Mouse (Mus musculus) heart, adult 11 months (tissue): ENCODE data around the gene 2900026A02Rik.

Source experiments
- DNase-seq: peaks from one replicate; pipeline ENCODE4 v3.0.0; 2022

2900026A02Rik gene

DNA sequence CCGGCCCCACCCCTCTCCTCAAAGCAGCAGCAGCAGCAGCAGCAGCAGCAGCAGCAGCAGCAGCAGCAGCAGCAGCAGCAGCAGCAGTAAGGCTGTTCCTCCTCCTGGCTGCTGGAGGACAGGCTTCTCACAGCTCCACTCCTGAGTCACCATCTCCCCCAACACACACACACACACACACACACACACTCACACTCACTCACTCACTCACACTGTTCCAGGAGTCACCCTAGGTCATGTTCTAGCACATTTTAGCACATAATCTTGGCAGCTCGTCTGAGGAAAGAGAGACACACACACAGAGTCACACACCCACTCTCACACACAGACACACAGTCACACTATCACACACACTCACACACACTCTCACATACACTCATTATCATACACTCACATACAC is 74.4 kb downstream of the 2900026A02Rik start:
- no peak for DNase-seq

DNA sequence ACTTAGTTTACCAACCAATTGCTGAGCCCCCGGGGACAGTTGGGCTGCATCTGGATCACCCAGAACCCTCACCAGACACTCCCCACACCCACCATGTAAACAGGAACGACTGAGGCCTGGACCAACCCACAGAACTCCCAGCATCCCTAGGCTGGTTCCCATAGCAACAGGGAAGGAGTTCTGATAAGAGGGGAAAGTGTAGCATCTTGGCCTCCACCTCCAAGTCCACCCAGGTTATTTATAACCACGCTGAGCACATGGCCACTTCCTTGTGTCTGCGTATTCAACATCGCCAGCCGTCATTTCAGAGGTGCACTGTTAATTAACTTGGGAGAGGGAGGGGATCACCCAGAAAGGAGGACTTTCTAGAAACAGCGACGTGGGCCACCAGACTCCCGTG is 75.9 kb downstream of the 2900026A02Rik start:
- peak; percentile 94 for DNase-seq

DNA sequence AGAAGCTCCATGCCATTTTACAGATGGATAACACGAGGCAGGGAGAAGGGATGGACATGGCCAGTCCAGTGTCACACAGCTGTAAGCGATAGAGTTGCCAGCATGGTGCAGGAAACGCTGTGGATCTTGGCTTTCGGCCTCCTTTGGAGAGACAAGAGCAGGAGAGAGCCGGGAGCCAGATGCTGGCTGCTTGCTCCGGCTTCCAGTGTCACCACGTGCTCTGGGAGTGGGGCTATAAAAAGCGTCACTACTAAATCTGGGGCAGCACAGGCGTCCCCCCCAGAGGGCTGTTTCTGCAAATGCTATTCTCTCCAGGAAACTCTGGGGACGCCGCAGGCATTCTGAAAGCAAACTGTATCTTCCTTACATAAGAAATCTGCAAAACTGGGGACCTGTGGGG is 78.5 kb downstream of the 2900026A02Rik start:
- DNase-seq, result peak; percentile 99

DNA sequence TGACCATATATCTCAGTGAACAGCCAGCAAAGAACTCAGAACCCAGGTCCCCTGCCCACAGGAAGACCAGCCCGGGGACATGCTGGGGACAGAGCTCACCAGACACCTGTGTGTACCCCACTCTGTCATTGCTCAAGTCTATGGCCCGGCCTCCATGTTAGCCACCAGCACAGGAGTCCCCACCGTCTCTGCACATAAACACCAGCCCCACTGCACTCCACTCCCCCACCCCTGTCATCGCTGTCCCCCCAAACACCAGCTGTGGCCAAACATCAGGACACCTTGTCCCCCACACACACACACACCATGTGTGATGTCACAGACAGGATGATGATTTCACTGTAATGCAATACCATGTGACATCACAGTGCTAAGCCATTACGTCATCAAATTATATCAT is 79.0 kb downstream of the 2900026A02Rik start:
- DNase-seq, result peak; percentile 95

DNA sequence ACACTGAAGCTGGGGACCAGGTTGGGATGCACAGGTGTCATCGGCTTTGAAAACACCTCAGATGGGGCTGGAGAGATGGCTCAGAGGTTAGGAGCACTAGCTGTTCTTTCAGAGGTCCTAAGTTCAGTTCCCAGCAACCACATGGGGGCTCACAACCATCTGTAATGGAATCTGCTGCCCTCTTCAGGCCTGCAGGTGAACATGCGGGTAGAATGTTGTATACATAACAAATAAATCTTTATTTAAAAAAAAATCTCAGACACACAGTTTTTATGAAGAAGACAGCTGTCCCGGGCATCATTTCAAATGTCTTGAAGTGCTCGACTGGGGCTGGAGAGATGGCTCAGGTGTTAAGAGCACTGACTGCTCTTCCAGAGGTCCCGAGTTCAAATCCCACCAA is 80.2 kb downstream of the 2900026A02Rik start:
- no peak for DNase-seq

DNA sequence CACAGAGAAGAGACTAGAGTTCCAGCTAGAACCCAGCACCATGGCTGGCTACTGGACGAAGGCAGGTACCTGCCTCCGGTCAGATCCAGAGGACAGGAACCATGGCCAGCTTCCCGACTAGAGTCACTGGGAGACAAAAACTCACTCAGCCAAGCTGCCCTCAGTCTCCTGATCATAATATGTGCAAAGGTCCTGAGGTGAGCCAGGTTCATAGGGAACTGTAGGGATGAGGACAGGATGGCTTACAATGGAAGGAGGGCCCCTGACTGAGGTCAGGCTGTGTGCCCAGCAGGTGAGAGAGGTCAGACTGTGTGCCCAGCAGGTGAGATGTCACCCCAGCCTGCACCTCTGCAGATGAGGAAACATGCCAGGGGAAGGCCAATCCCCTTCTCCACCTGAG is 81.0 kb downstream of the 2900026A02Rik start:
- no peak for DNase-seq

DNA sequence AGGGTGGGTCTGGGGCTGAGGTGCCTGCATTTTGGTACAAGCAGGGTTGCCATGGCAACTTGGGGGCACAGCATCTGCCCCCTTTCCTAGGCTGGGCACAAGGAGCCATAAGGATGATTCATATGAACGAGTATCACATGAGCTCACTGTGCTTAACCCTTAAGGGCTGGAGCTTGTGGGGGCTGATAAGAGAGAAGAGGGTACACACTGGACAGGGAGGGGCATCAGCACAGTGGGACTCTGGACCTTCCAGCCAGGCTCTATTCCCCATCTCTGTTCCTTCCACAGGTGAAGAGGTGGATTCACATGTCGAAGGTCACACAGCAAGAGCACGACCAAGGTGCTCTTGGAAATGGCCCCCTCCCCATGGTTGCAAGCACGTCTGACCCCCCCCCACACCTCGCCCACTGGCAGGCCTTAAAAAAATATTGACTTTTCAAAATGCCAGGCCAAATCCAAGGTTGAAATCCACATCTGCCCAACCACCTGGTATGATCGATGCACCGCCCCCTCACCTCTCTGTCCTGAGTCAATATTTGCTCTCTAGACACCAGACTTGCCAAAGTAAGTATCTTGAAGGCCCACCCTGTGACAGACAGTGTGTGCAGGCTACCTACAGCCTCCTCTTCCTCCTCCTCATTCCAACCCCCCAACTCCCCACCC is 81.8 kb downstream of the 2900026A02Rik start:
- DNase-seq, result no peak

DNA sequence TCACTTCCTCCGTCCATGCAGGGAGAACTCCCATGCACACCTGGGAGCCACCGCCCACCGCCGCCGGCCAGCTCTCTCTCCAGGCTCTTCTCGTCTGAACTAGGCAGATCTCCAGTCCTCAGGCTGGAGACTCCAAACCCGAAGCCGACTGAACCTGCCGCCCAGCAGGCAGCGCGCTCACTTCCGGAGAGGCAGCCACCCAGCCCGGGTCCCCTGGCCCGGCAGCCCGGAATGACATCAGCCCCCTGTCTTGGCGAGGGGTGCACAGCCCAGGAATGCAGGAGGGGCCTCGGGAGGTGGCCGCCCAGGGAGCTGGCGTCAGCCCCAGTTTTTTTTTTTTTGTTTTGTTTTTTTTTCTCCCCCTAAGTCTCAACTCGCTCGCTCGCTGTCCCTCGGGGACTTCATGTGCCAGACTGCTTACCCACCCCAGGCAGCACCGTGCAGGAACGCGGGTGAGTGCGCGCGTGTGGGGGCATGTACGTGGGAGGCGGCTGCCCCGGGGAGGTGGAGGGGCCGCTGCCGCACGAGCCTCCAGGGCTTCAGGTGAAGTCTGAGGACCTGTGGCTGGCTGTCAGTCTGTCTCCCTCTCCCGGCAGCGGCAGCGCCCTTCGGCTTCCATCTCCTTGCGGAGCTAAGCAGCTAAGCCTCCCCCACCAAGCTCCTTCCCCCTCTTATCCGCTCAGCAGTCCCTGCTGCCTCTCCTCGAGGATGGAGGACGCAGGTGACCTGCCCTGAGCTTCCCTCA is 82.5 kb downstream of the 2900026A02Rik start:
- peak; percentile 99 for DNase-seq

DNA sequence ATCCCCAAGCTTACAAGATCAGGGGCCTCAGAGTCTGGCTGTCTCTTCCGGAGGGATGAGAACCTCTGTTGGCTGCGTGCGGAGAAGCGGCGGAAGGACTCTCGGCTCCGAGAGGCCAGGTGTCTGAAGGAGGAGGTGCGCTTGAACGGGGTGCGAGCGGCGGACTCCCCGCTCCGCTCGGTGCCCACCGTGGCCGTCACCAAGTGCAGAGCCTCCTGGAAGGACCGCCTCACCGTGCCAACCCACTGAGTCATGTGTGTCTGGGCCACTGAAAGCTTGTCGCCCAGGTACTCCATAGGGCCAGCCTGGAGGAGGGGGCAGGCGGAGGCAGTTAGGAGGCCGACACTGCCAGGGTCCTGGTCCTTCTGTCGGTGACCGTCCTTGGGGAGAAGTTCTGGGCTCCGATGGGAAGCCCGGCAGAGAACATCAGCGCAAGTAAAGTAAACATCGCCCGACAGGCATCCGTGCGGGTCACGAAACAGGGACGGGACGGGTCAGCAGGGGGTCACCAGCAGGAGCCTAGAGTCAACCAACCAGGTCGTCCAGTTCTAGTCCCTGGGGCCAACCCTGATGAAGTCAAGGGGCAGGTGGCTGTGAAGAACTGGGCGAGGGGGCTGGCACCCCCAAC is 83.2 kb downstream of the 2900026A02Rik start:
- peak; percentile 94 for DNase-seq

DNA sequence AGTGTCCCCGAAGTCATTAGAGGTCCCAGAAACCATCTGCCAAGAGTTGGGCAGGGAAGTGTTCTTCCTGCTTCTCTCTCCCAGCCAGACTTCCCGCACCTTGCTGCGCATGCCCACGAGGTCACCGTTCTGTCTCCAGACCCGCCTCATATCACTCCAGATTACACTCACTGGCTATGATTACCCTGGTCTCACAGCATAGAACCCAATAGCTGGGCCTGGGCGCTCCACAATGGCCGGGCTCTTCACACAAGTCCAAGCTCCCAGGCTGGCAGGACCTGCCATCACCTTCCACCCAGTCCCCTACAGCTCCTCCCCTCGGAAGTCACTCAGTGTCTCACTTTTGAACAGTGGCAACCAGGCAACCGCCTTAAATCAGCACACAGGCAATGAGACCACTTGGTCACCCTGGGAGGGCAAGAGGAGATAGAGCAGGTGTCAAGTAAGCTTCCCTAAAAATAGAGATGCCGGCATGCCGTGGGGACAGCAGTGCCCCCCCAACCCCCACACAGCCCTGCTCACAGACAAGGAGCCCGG is 84.0 kb downstream of the 2900026A02Rik start:
- peak; percentile 98 for DNase-seq

DNA sequence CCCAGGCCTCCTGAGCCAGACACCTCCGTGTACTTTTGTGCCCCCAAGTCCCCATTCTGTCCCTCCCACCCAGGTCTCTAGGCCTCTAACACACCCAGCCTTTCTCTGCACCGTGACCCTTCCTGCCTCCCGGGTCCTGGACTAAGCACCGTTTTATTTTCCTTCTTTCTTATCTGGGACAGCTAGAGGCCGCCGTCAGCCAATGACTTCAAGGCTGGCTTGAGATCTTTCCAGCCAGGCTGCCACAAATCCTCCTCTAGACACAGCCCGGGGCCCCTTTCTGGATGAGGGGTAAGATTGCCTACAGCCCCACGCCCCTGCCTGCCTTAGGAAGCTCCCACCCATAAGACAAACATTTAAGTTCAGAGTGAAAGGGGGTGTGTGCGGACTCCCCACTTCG is 85.5 kb downstream of the 2900026A02Rik start:
- peak; percentile 96 for DNase-seq

DNA sequence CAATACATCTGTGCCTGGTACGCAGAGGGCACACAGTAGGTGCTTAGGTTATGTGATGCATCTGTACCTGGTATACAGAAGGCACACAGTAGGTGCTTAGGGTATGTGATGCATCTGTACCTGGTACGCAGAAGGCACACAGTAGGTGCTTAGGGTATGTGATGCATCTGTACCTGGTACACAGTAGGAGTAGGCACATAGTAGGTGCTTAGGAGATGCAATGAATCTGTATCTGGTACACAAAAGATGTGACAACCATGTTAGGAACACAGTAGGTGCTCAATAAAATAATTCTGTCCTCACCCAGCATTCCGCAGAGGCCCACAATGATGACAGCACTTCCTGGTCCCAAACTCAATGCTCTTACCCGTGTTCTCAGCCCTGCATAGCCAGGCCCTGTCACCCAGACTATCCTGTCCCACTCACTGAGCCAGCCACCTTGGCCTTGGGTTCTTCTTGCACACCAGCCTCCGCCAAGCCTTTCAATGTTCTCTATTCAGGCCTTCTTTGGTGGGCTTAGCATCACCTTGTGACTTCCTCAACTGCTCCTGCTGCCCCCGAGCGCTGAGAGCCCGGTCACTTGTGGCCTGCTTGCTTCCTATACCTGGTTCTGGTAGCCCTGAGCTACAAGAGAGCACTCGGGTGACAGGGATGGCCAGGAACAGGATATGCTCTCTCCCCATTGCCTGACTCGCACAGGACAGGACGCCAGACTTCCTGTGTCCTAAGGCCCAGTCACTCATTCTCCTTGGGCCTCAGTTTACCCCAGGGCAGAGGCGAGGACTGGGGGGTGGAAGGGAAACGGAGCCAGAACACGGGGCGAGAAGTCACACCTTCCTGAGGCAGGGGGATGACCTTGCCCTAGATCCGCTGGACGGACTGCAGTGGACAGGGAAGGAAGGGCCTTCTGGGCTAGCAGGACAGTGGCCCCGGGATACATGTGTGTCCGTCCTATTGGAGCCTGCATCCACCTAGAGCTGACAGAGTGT is 87.0 kb downstream of the 2900026A02Rik start:
- DNase-seq, result peak; percentile 93

DNA sequence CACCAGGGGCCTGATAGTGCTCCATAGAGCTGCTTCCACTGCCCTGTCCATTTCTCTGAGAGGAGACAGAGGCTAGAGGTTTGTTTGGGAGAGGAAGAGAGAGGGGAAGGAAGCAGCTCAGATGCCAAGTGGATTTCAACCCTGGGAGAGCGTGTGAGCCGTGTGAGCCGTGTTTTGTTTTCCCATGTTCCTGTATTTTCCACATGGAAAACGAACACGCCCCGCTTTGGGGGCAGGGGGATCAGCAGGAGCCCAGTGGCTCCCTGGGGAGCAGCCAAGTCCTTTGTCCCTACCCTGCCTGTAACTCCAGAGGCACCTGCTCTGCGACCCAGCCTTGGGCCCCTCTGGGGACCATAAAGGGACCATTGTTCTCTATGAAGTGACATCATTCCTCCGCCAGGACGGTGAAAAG is 88.0 kb downstream of the 2900026A02Rik start:
- peak; percentile 99 for DNase-seq

DNA sequence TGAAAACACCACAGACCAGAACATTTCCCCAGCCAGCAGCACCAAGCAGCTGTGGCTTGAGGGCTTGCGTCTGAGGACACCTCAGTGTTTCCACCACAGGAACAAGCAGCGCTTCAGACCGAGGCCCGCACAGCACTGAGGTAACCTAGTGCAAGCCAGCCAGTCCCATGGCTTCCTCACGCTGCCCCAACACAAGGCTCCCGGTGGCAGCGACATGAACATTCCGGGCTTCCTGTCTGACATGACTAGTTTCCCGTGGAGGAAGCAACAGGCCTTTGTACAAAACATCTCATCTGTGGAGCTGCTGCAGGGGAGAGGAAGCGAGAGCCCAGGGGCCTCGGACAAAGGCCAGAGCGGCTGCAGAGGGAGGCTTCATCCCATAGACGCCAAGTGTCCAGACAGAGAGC is 88.4 kb downstream of the 2900026A02Rik start:
- DNase-seq, result peak; percentile 98

DNA sequence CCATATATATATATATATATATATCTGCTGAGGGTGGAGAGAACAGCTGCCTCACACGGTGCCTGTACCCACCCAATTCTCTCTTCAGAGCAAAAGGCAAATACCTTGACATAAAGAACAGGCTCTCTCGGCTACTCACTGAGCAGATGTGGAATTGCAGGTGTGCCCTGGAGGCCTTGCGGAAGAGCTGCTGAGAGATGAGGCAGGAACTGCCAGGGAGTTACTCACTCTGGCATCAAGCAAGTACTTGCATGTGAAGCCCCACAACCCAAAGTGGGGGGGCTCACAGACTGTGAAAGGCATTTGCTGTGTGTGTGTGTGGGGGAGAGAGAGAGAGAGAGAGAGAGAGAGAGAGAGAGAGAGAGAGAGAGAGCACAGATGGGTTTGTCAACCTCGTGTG is 92.6 kb downstream of the 2900026A02Rik start:
- no peak for DNase-seq

DNA sequence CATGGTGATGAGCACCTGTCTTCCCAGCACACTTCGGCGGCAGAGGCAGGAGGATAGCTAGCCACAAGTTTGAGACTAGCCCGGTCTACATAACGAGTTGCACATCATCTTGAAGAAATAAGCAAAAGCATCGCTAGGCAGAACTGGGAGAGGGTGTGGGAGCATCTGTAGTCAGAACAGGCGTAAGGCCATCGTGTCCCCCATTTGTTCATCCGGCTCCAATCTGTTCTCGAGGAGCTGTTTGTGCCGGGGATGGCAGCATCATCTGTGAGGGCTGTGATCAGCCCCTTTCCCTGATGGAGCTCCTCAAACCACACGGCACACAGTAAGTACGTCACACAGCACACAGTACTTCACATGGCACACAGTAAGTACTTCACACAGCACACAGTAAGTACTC is 94.6 kb downstream of the 2900026A02Rik start:
- DNase-seq, result no peak

DNA sequence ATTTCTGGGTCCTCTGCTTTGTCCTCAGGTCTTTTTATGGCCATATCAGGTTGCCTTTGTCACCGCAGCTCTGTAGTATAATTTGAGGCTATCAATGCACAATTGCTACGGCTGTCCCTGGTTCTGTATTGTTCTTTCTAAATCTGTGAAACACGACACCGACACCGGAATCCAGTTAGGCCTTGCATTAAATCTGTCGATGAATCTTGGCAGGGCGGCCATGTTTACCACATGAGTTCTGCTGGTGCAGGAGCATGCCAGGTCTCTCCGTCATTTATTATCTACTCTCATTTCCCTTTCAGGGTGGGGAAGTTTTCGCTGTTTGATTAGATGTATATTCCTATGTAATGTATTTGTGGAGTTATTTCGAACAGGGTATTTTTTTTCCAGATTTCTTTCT is 97.3 kb downstream of the 2900026A02Rik start:
- DNase-seq, result no peak

DNA sequence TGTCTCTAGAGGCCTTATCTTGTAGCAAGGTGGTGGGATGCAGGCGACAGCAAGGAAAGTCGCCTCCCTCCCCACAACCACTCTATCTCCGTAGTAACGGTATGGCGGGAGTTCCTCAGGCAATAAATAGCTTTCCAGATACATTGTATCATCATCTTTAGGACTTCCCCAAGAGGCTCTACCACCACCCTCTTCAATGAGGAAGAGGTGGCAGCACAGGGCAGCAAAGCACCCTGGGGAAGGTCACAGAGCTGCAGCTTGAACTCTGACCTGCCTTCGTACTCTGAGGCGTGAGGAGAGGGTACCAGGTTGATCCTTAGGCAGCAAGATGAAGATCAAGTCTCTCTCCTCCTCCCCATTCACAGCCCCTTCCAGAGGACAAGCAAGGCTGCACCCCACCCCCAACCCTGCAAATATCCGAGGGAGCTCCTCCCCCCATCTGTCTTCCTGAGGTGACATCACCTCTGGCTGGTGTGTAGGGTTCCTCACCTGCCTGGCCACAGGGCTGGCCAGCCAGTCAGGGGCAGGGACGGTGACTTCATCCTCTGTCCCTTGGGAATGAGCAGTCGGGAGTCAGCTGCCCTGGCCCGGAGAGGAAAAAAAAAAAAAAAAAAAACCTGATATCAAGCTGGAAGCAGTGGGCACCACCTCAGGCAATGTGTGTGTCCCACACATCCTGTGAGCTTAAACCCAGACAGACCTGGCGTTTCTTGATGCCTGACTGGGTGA is 98.5 kb downstream of the 2900026A02Rik start:
- DNase-seq, result peak; percentile 95

DNA sequence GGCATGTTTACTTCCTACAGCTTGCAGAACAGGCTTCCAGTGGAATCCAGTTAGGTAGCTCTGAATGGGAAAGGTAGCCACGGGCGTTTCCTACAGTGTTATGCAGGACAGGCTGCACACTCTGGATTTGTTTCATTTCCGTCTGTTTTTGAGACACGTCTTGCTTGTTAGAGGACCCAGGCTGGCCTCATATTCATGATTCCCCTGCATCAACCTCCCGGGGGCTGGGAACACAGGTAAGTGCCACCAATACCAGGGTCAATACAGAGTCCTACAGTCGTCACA is 99.5 kb downstream of the 2900026A02Rik start:
- DNase-seq, result no peak

DNA sequence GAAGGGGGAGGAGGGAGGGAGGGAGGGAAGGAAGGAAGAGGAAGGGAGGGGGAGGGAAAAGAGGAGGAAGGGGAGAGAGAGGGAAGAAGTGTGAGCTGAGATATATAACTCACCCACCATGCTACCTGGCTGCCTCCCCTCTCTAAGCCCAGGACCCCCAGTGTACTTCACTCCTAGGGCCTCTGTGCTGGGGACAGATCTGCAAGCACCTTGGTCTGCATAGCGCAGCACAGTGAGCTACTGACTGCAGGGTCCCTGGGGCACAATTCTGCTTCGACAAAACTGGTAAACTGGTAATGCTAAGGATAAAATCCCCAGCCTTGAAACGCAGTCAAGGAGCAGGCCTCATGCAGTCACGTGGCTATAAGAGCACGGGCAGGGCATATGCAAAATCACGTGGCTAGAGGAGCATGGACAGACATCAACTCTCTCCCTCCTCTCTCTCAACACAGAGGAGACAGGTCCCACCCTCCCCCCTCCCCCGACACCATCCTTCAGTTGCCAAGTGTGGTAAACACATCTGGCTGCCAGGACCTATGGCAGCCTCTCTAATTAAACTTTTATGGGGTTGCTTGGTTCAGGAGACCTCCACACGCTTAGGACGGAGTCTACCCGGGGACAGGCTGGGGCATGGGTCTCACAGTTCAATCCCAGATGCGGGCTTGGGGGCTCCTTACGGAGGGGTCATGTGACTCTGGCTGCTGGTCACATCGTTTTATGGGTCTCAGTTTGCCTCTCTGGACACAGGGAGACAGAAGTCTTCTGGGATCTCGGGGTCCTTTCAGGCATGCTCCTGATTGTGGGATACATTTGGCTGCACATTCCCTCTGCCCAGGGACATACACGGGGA is 100.1 kb downstream of the 2900026A02Rik start:
- no peak for DNase-seq

DNA sequence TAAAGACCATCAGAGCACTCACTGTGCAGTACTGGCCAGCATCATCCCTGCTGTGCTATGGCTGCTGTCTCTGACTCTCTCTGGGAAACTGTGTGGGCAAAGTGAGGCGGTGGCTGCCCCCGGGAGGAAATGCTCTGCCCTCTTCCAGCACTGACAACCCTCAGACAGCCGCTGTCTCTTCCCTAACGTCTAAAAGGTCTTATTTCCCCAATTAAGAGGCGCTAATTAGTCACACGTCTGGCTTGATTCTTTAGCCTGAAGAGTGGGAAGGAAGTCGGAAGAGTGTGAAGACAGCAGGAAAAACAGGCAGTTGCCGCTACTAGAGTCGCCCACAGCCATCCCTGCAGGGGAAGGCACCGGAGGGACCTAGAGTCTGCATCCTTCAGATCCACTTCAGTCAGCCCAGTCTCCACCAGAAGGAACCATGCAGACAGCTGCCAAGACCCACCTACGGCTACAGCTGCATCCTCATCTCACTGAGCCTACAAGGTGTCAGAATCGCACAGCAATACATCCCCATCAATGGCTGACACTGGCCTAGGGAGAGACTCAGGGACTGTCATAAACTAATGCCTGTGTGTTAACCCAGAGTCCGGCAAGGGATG is 101.1 kb downstream of the 2900026A02Rik start:
- DNase-seq, result no peak
